Mouse (Mus musculus): ENCODE results near the gene Plscr5. TPM values are rescaled to one million over a fixed set of nuclear protein-coding genes. Genes with fewer than 3 reads are reported as not detected.
"Not testable (repeated sequence)": the region's sequence is repeated elsewhere in the genome, so short reads cannot be mapped to it uniquely, and the experiment has no call there.

Gene Plscr5
- polyA plus RNA-seq (2012) = not detected in 2 replicates

DNA sequence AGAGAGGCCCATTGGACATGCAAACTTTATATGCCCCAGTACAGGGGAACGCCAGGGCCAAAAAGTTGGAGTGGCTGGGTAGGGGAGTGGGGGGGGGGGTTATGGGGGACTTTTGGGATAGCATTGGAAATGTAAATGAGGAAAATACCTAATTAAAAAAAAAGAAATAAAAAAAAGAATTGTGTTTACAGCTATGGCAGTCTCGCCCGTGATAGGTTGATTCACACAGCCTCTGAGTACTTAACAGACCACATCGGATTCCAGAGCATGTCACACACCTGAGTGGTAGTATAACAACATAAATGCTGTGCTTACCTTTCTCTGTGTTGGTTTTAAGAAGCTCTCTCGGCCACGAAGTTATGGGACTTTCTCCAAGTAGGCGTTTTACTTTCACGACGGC lies at the start of gene Plscr5:
Gene Plscr5, plus strand, starts transcription at position 301 of the 400 bp plus-strand sequence.
- TF ChIP-seq GATA1 (IDR thresholded peaks at IDR 0.05; ENCODE audit: low read length) = not testable (repeated sequence)

- TF ChIP-seq GATA1 (IDR thresholded peaks at IDR 0.05; ENCODE audit: low read length) = no peak
Observed at GRCm38 (mm10) chr9:92147555-92148248, 45.0 kb upstream of the Plscr5 start.

- no peak for TF ChIP-seq GATA1 (IDR thresholded peaks at IDR 0.05; ENCODE audit: low read length)
Observed at GRCm38 (mm10) chr9:92162213-92162612, 30.5 kb upstream of the Plscr5 start.

DNA sequence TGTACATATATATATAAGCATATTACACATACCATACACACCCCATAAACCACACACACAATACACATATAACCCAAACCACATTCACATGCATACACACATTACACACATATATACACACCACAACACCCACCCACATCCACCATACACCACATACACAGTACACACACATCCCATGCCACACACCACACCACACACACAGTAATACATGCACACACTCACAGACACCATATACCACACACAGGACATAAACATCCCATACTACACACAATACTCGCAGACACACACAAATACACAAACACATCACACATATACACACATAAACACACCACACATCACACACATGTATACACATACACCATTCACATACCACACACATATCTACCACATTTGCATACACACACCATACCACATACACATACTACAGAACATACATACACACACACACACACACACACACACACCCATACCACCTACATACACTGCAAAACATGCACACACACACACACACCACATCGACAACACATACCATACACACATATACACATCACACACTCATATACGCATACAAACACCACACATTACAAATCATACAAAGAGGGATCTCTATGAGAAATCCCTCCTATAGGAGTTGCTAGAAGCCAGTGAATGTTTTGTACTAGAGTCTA lies 19.3 kb upstream of the Plscr5 start:
- no peak for TF ChIP-seq GATA1 (IDR thresholded peaks at IDR 0.05; ENCODE audit: low read length)

- no peak for TF ChIP-seq GATA1 (IDR thresholded peaks at IDR 0.05; ENCODE audit: low read length)
Observed at GRCm38 (mm10) chr9:92174176-92175075, 18.3 kb upstream of the Plscr5 start.

GRCm38 (mm10) chr9:92178861-92179469 lies 13.8 kb upstream of the Plscr5 start:
- no peak for TF ChIP-seq GATA1 (IDR thresholded peaks at IDR 0.05; ENCODE audit: low read length)

- no peak for TF ChIP-seq GATA1 (IDR thresholded peaks at IDR 0.05; ENCODE audit: low read length)
Observed at GRCm38 (mm10) chr9:92191295-92191694, 1.4 kb upstream of the Plscr5 start.

- TF ChIP-seq GATA1 (IDR thresholded peaks at IDR 0.05; ENCODE audit: low read length) = no peak
Observed at GRCm38 (mm10) chr9:92198408-92198807, 5.7 kb downstream of the Plscr5 start.

DNA sequence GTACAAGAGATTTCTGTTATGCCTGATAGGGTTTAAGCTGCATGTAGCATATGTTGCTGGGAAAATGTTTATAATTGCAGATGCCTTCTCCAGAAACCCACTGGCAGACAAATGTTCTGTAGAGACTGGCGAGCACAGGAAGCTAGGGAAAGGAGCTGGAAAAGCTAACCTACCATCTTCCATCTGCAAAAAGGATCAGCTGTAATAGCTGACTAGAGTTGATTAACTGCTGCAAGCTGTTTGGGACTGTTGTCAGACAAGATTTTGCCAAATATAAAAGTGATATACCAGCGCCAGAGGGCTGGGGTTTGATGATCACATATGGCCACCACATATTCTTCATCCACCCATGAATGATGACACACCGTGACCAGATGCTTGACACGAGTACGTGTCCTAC lies 6.8 kb downstream of the Plscr5 start:
- no peak for TF ChIP-seq GATA1 (IDR thresholded peaks at IDR 0.05; ENCODE audit: low read length)

DNA sequence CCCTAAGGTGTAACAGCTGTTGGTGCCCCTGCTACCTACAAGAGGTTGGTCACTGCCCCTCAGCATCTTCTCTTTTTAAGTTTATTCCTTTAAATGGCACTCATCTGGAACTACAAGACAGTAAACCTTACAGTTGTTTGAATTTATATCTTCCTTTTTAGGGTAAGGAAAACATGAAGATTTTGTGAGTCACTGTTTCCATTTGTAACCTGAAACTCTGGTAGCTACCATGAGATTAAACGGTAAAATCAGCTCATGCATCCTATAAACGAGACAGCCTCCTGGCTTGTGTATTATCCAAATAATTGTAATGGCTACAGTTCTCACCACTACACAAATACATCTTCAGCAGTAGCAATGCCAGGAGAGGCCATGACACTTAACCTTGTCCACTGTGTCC lies 11.7 kb downstream of the Plscr5 start:
- no peak for TF ChIP-seq GATA1 (IDR thresholded peaks at IDR 0.05; ENCODE audit: low read length)

DNA sequence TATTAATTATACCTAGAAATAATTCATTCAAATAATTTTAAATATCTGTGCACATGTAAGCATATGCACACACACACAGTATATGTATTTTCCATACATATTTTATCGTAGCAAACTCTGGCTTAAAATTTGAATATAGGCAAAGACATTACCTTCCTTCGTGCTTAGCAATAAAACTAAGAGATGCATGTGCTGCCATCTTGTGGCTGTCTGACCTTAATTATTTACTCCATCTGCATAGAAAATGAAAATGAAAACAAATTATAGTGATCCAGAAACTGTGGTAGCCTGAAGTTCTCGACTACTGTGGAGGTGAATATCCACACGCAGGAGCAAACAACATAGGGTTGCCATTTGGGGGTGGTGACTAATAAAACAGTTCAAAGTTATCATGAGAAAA lies 14.6 kb downstream of the Plscr5 start:
- no peak for TF ChIP-seq GATA1 (IDR thresholded peaks at IDR 0.05; ENCODE audit: low read length)

GRCm38 (mm10) chr9:92207757-92208156 lies 15.0 kb downstream of the Plscr5 start:
- TF ChIP-seq GATA1 (IDR thresholded peaks at IDR 0.05; ENCODE audit: low read length) = no peak

- TF ChIP-seq GATA1 (IDR thresholded peaks at IDR 0.05; ENCODE audit: low read length) = no peak
Observed at GRCm38 (mm10) chr9:92209850-92210249, 17.1 kb downstream of the Plscr5 start.

DNA sequence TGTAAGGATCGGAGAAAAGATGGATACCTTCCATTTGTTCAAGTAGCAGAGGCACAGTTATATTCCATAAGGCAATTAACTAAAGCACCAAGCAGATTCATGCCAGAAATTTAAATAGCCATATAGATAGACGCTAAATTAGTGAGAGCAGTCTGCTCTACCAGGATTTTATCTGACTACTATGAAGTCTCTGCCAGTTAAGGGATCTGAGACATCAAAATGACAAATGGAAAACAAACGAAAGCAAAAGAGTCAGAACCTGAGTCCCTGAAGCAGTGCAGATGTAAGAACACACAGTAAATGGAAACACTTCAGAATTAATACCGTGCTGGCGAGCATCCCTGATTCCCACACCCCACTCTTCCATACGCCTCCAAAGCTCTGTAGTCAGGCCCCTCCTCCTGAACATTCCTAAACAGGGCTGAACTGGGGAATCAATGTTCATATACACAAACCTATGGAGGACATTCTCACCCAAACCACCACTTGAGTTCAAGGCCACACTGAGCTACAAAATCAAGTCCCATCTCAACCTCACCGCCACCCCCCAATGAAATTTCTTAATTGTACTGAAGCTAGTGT lies 17.7 kb downstream of the Plscr5 start:
- no peak for TF ChIP-seq GATA1 (IDR thresholded peaks at IDR 0.05; ENCODE audit: low read length)

GRCm38 (mm10) chr9:92211048-92211447 lies 18.3 kb downstream of the Plscr5 start:
- TF ChIP-seq GATA1 (IDR thresholded peaks at IDR 0.05; ENCODE audit: low read length) = no peak

Measured in G1E-ER4 (cell line).